Mouse (Mus musculus) CD4-positive helper T cell, adult 2 months (primary cell): Measurements from ENCODE around the gene Gm13693.
A peak's percentile ranks its signal among the peaks of the same experiment; 100 is the strongest.
"Not testable (repeated sequence)": the region's sequence is repeated elsewhere in the genome, so short reads cannot be mapped to it uniquely, and the experiment has no call there.

ENCODE experiments used
- DNase-seq: peaks from one replicate; pipeline ENCODE4 v3.0.0-alpha.2; 2012; ENCODE audit warnings: low read depth, missing footprints, low spot score

Gene Gm13693

GRCm38 (mm10) chr2:83961203-83961602 is at the start of gene Gm13693:
Gm13693 (plus strand) TSS chr2:83961503.
- not testable (repeated sequence) for DNase-seq

- peak; percentile 62 for DNase-seq
Measured at GRCm38 (mm10) chr2:83929478-83930088, 31.7 kb upstream of the Gm13693 start.

- peak; percentile 42 for DNase-seq
Measured at GRCm38 (mm10) chr2:83940931-83941361, 20.4 kb upstream of the Gm13693 start, which contains the start of gene Zswim2. Zswim2 (minus strand) TSS chr2:83941228.

- DNase-seq: peak; percentile 2
Measured at GRCm38 (mm10) chr2:83941378-83941777, 19.9 kb upstream of the Gm13693 start.

GRCm38 (mm10) chr2:83941792-83942191 is 19.5 kb upstream of the Gm13693 start:
- DNase-seq: peak; percentile 14

- not testable (repeated sequence) for DNase-seq
Measured at GRCm38 (mm10) chr2:83955393-83955792, 5.9 kb upstream of the Gm13693 start, which contains the start of gene Gm13698. Gm13698 (plus strand) TSS chr2:83955693.

GRCm38 (mm10) chr2:83967013-83967412 is 5.7 kb downstream of the Gm13693 start, which contains the start of gene Gm13695:
Gm13695 (plus strand) TSS chr2:83967313.
- not testable (repeated sequence) for DNase-seq

- not testable (repeated sequence) for DNase-seq
Measured at GRCm38 (mm10) chr2:83972823-83973222, 11.5 kb downstream of the Gm13693 start, which contains the start of gene Gm13696. Gm13696 (plus strand) TSS chr2:83973123.

GRCm38 (mm10) chr2:83978633-83979032 is 17.3 kb downstream of the Gm13693 start, which contains the start of gene Gm13694:
Gm13694 (plus strand) TSS chr2:83978933.
- DNase-seq: not testable (repeated sequence)

- not testable (repeated sequence) for DNase-seq
Measured at GRCm38 (mm10) chr2:83984443-83984842, 23.1 kb downstream of the Gm13693 start, which contains the start of gene Gm13697. Gm13697 (plus strand) TSS chr2:83984743.

- not testable (repeated sequence) for DNase-seq
Measured at GRCm38 (mm10) chr2:83990253-83990652, 28.9 kb downstream of the Gm13693 start, which contains the start of gene Gm13691. Gm13691 (plus strand) TSS chr2:83990553.

- peak; percentile 86 for DNase-seq
Measured at GRCm38 (mm10) chr2:83993639-83994255, 32.4 kb downstream of the Gm13693 start.

GRCm38 (mm10) chr2:83994526-83994925 is 33.2 kb downstream of the Gm13693 start:
- DNase-seq: not testable (repeated sequence)

- no peak for DNase-seq
Measured at GRCm38 (mm10) chr2:84008913-84009312, 47.6 kb downstream of the Gm13693 start.

GRCm38 (mm10) chr2:84009818-84010217 is 48.5 kb downstream of the Gm13693 start:
- DNase-seq: no peak
